Mouse (Mus musculus) CH12.LX (cell line): ENCODE measurements around the gene Acads. TPM values are rescaled to one million over a fixed set of nuclear protein-coding genes. Genes with fewer than 3 reads are reported as not detected.

Experiments
- DNase-seq: peaks from one replicate; pipeline ENCODE4 v3.0.0-alpha.2; 2013; ENCODE audit errors: extremely low read depth
- H3K27ac ChIP-seq: 2 replicates; pipeline ENCODE4 v1.5.1; 2012; ENCODE audit warnings: low read depth, mild to moderate bottlenecking, control low read depth, moderate library complexity; ENCODE audit not compliant: insufficient read depth
- H3K27me3 ChIP-seq: replicated peaks from 2 replicates; pipeline ENCODE3; 2012; ENCODE audit warnings: inconsistent platforms
- H3K36me3 ChIP-seq, 2 experiments: replicated peaks in 1 of 2; 2 replicates each; pipeline versions ENCODE3 to v1.6.1; 2012; ENCODE audit warnings: inconsistent platforms in 1 of 2, low read length in 1 of 2, mild to moderate bottlenecking in 1 of 2, mixed read lengths in 1 of 2, moderate library complexity in 1 of 2; ENCODE audit not compliant: control insufficient read depth in 1 of 2, insufficient read depth in 1 of 2
- H3K4me1 ChIP-seq, 2 experiments: 2 replicates each; pipeline ENCODE4 v1.6.1; 2012; ENCODE audit warnings: inconsistent platforms in 1 of 2, moderate library complexity in 1 of 2; ENCODE audit not compliant: insufficient read depth in 2 of 2, control insufficient read depth in 1 of 2
- H3K4me2 ChIP-seq: 2 replicates; pipeline ENCODE4 v1.6.1; 2012; ENCODE audit warnings: low read depth, mild to moderate bottlenecking, control low read depth; ENCODE audit not compliant: poor library complexity, insufficient read depth, severe bottlenecking
- H3K4me3 ChIP-seq, 3 experiments: fragments of 150-350 bp in 1 of 3; sonication (generic) in 1 of 3; replicated peaks in 1 of 3; 2 replicates each; pipeline versions ENCODE3 to v1.5.1; 2011 to 2012; ENCODE audit warnings: low read depth in 2 of 3, low read length in 2 of 3, mild to moderate bottlenecking in 2 of 3, moderate library complexity in 2 of 3, control low read depth in 1 of 3, improper control_type of control experiment in 1 of 3, inconsistent platforms in 1 of 3, mixed read lengths in 1 of 3; ENCODE audit not compliant: poor library complexity in 1 of 3
- H3K79me2 ChIP-seq: replicated peaks from 2 replicates; pipeline ENCODE4 v1.6.1; 2012; ENCODE audit warnings: mild to moderate bottlenecking, moderate library complexity; ENCODE audit not compliant: control insufficient read depth, poor library complexity, insufficient read depth, severe bottlenecking; ENCODE audit errors: extremely low read depth
- H3K9ac ChIP-seq: 2 replicates; pipeline ENCODE4 v1.6.1; 2012; ENCODE audit warnings: low read depth, mild to moderate bottlenecking, control low read depth, moderate library complexity; ENCODE audit not compliant: insufficient read depth
- H3K9me3 ChIP-seq: replicated peaks from 2 replicates; pipeline ENCODE3; 2012; ENCODE audit warnings: low read length, inconsistent platforms, mixed read lengths
- CHD2 ChIP-seq: IDR thresholded peaks from 2 replicates; pipeline ENCODE4 v1.6.1; 2011; ENCODE audit warnings: low read length, improper control_type of control experiment
- E2F4 ChIP-seq: IDR thresholded peaks from 2 replicates; pipeline ENCODE4 v1.6.1; 2011; ENCODE audit warnings: low read depth, low read length, improper control_type of control experiment; ENCODE audit not compliant: insufficient replicate concordance
- ELF1 ChIP-seq: IDR thresholded peaks from 2 replicates; pipeline ENCODE4 v1.6.1; 2014; ENCODE audit warnings: low read depth, mild to moderate bottlenecking, inconsistent platforms, low read length, improper control_type of control experiment
- ETS1 ChIP-seq: conservative IDR thresholded peaks from 2 replicates; pipeline ENCODE4 v1.6.1; 2012; ENCODE audit warnings: low read depth, mild to moderate bottlenecking, inconsistent platforms, low read length, improper control_type of control experiment, moderate library complexity
- GABPA ChIP-seq: IDR thresholded peaks from 2 replicates; pipeline ENCODE4 v1.6.1; 2012; ENCODE audit warnings: low read depth, low read length, improper control_type of control experiment, inconsistent platforms; ENCODE audit not compliant: insufficient replicate concordance
- IRF4 ChIP-seq: IDR thresholded peaks from 2 replicates; pipeline ENCODE4 v1.6.1; 2014; ENCODE audit warnings: low read depth, mild to moderate bottlenecking, inconsistent platforms, low read length, improper control_type of control experiment
- JUN ChIP-seq: IDR thresholded peaks from 2 replicates; pipeline ENCODE4 v1.6.1; 2011; ENCODE audit warnings: low read depth, mild to moderate bottlenecking, low read length, improper control_type of control experiment, moderate library complexity; ENCODE audit not compliant: insufficient read depth
- MAFK ChIP-seq: IDR thresholded peaks from 2 replicates; pipeline ENCODE4 v1.6.1; 2011; ENCODE audit warnings: low read length, improper control_type of control experiment; ENCODE audit not compliant: insufficient replicate concordance
- MAX ChIP-seq: IDR thresholded peaks from 2 replicates; pipeline ENCODE4 v1.6.1; 2011; ENCODE audit warnings: low read length, improper control_type of control experiment
- MAZ ChIP-seq: IDR thresholded peaks from 2 replicates; pipeline ENCODE4 v1.6.1; 2012; ENCODE audit warnings: low read depth, mild to moderate bottlenecking, inconsistent platforms, low read length, improper control_type of control experiment, moderate library complexity
- MEF2A ChIP-seq: IDR thresholded peaks from 2 replicates; pipeline ENCODE4 v1.6.1; 2014; ENCODE audit warnings: low read depth, mild to moderate bottlenecking, inconsistent platforms, low read length, improper control_type of control experiment, borderline replicate concordance
- MXI1 ChIP-seq: IDR thresholded peaks from 2 replicates; pipeline ENCODE4 v1.6.1; 2011; ENCODE audit warnings: mild to moderate bottlenecking, low read depth, low read length, improper control_type of control experiment
- MYC ChIP-seq: IDR thresholded peaks from 2 replicates; pipeline ENCODE4 v1.6.1; 2011; ENCODE audit warnings: low read depth, mild to moderate bottlenecking, improper control_type of control experiment, low read length
- NRF1 ChIP-seq: IDR thresholded peaks from 2 replicates; pipeline ENCODE4 v1.6.1; 2014; ENCODE audit warnings: low read depth, mild to moderate bottlenecking, inconsistent platforms, low read length, improper control_type of control experiment, moderate library complexity
- PAX5 ChIP-seq: IDR thresholded peaks from 2 replicates; pipeline ENCODE4 v1.6.1; 2012; ENCODE audit warnings: low read length, inconsistent platforms, mixed read lengths
- POLR2A ChIP-seq: IDR thresholded peaks from 2 replicates; pipeline ENCODE4 v1.6.1; 2011; ENCODE audit warnings: low read depth, mild to moderate bottlenecking, improper control_type of control experiment, low read length
- POLR2AphosphoS2 ChIP-seq: IDR thresholded peaks from 2 replicates; pipeline ENCODE4 v1.6.1; 2011; ENCODE audit warnings: low read depth, low read length, improper control_type of control experiment
- RAD21 ChIP-seq: IDR thresholded peaks from 2 replicates; pipeline ENCODE4 v1.6.1; 2011; ENCODE audit warnings: low read depth, mild to moderate bottlenecking, low read length, improper control_type of control experiment, moderate library complexity
- TBP ChIP-seq: conservative IDR thresholded peaks from 2 replicates; pipeline ENCODE4 v1.6.1; 2011; ENCODE audit warnings: low read depth, low read length, improper control_type of control experiment
- UBTF ChIP-seq: IDR thresholded peaks from 2 replicates; pipeline ENCODE4 v1.6.1; 2012; ENCODE audit warnings: low read depth, mild to moderate bottlenecking, inconsistent platforms, low read length, improper control_type of control experiment, moderate library complexity
- ZC3H11A ChIP-seq: IDR thresholded peaks from 2 replicates; pipeline ENCODE4 v1.6.1; 2012; ENCODE audit warnings: low read depth, mild to moderate bottlenecking, inconsistent platforms, low read length, improper control_type of control experiment
- ZKSCAN1 ChIP-seq: IDR thresholded peaks from 2 replicates; pipeline ENCODE4 v1.6.1; 2012; ENCODE audit warnings: low read depth, inconsistent platforms, low read length, improper control_type of control experiment, borderline replicate concordance
- ZMIZ1 ChIP-seq: IDR thresholded peaks from 2 replicates; pipeline ENCODE4 v1.6.1; 2012; ENCODE audit warnings: low read depth, mild to moderate bottlenecking, inconsistent platforms, low read length, improper control_type of control experiment
- ZNF384 ChIP-seq: IDR thresholded peaks from 2 replicates; pipeline ENCODE4 v1.6.1; 2012; ENCODE audit warnings: low read depth, low read length, improper control_type of control experiment, inconsistent platforms
- dilution Hi-C: fragments of 300-500 bp; cut with MboI; formaldehyde crosslinking; loops from 2 replicates; pipeline ENCODE4 v1.14.3; 2020; ENCODE audit warnings: low sequenced_read_pairs; ENCODE audit not compliant: extremely low pct_unique_long_range_greater_than_20kb, extremely low pct_ligation_motif_present
- in situ Hi-C: fragments of 300-500 bp; cut with MboI; formaldehyde crosslinking; loops from 3 replicates; pipeline ENCODE4 v1.14.3; 2019; ENCODE audit warnings: low sequenced_read_pairs, low pct_ligation_motif_present, low pct_unique_long_range_greater_than_20kb, mixed read lengths
- polyA plus RNA-seq: library from polyadenylated mRNA; unstranded; fragments of >175 nt; gene quantifications from 2 replicates; pipeline ENCODE4 v1.2.1, GENCODE M21; 2012; ENCODE audit warnings: low read depth; ENCODE audit not compliant: insufficient read length
- total RNA-seq, 2 experiments: library from RNA; depleted of rRNA; stranded (reverse); fragments of 300-350 nt in 1 of 2; fragments of >200 nt in 1 of 2; gene quantifications; 2 replicates each; pipeline ENCODE4 v1.2.3; 2012 to 2014

The Acads gene
- total and polyA plus RNA-seq, 3 experiments, result 43.0 to 57.8 (median 43.1) TPM

- H3K4me3 ChIP-seq, result no peak overlapping the region
- peaks cover 52 to 83% of the 10 kb centered on the region in 2 experiments for H3K36me3 ChIP-seq
- H3K9me3 ChIP-seq, result peaks cover 12% of the 10 kb centered on the region
- dilution Hi-C loops, result no loop called here
- H3K27ac ChIP-seq, result no peak overlapping the region
- TF ChIP-seq UBTF (no peak), ETS1 (no peak), NRF1 (no peak), JUN (no peak), TBP (no peak), GABPA (no peak), RAD21 (no peak), MAX (no peak), ZC3H11A (no peak), MEF2A (no peak)
- no peak overlapping the region for H3K9ac ChIP-seq
- H3K27me3 ChIP-seq, result no peaks in the 10 kb centered on the region
- in situ Hi-C loops, result no loop called here
- peaks cover 45% of the 10 kb centered on the region for H3K79me2 ChIP-seq
- H3K4me1 ChIP-seq, result peaks cover 13 to 41% of the 10 kb centered on the region in 2 experiments
- H3K4me2 ChIP-seq, result no peak overlapping the region
- DNase-seq, result no peak
Measured at GRCm38 (mm10) chr5:115151457-115151856, 32.3 kb upstream of the Acads start.

- Histone ChIP-seq H3K27me3 (no peaks in the 10 kb centered on the region), H3K9ac (no peak overlapping the region), H3K4me1 (peaks cover 13 to 39% of the 10 kb centered on the region in 2 experiments), H3K4me2 (no peak overlapping the region), H3K9me3 (peaks cover 12% of the 10 kb centered on the region), H3K27ac (no peak overlapping the region), H3K4me3 (no peak overlapping the region), H3K79me2 (peaks cover 40% of the 10 kb centered on the region), H3K36me3 (peaks cover 55 to 88% of the 10 kb centered on the region in 2 experiments)
- DNase-seq, result no peak
- in situ Hi-C loops, result no loop called here
- dilution Hi-C loops, result no loop called here
- no peak for TF ChIP-seq CHD2
- no peak for TF ChIP-seq JUN
- TF ChIP-seq ZNF384, result no peak
- TF ChIP-seq MAFK, result no peak
- no peak for TF ChIP-seq MAZ
- TF ChIP-seq MAX, result no peak
- TF ChIP-seq IRF4, result no peak
- no peak for TF ChIP-seq MXI1
- TF ChIP-seq GABPA, result no peak
- no peak for TF ChIP-seq POLR2AphosphoS2
- no peak for TF ChIP-seq ZMIZ1
- no peak for TF ChIP-seq ELF1
- no peak for TF ChIP-seq POLR2A
- TF ChIP-seq ZKSCAN1, result no peak
- TF ChIP-seq E2F4, result no peak
- no peak for TF ChIP-seq MYC
- TF ChIP-seq PAX5, result no peak
Measured at GRCm38 (mm10) chr5:115150991-115151390, 31.8 kb upstream of the Acads start.
